Mouse (Mus musculus): ENCODE data around the gene Fosb. TPM values are rescaled to one million over a fixed set of nuclear protein-coding genes. Genes with fewer than 3 reads are reported as not detected.

The Fosb gene
- polyA plus RNA-seq, 1 experiment from 2014 or later = not detected

GRCm38 (mm10) chr7:19314033-19314432 lies 4.2 kb upstream of the Fosb start:
- H3K4me2 ChIP-seq (replicated peaks) = no peak overlapping the region
- H3K27ac ChIP-seq = no peak overlapping the region
- H3K9me3 ChIP-seq = no peaks in the 10 kb centered on the region
- ATAC-seq (ENCODE audit: low FRiP score, low read depth) = no peak
- no peak overlapping the region for H3K4me3 ChIP-seq
- peaks cover 15% of the 10 kb centered on the region for H3K4me1 ChIP-seq
- 51% methylated on average over 5 of the region's 5 CpGs for WGBS
- H3K9ac ChIP-seq = no peak overlapping the region
- H3K36me3 ChIP-seq = no peaks in the 10 kb centered on the region
- peaks cover 44% of the 10 kb centered on the region for H3K27me3 ChIP-seq (replicated peaks)

- Histone ChIP-seq H3K9me3 (no peaks in the 10 kb centered on the region), H3K27me3 (replicated peaks) (peaks cover 40% of the 10 kb centered on the region), H3K27ac (no peak overlapping the region), H3K9ac (no peak overlapping the region), H3K4me2 (replicated peaks) (no peak overlapping the region), H3K4me1 (peaks cover 28% of the 10 kb centered on the region), H3K4me3 (no peak overlapping the region), H3K36me3 (no peaks in the 10 kb centered on the region)
- ATAC-seq (ENCODE audit: low FRiP score, low read depth) = no peak
- WGBS = 44% methylated on average over 4 of the region's 4 CpGs
Measured at GRCm38 (mm10) chr7:19311991-19312390, 2.1 kb upstream of the Fosb start.

- peak overlapping the region; percentile 90 for H3K4me2 ChIP-seq (replicated peaks)
- peaks cover 63% of the 10 kb centered on the region for H3K27me3 ChIP-seq (replicated peaks)
- H3K27ac ChIP-seq = no peak overlapping the region
- 0 out of 2 replicates have a peak overlapping the region, but pooled peaks have one; percentile 39 for H3K9ac ChIP-seq
- ATAC-seq (ENCODE audit: low FRiP score, low read depth) = no peak
- H3K9me3 ChIP-seq = no peaks in the 10 kb centered on the region
- WGBS = 1% methylated on average over 48 of the region's 48 CpGs
- peaks cover 31% of the 10 kb centered on the region for H3K4me1 ChIP-seq
- H3K4me3 ChIP-seq = peak overlapping the region; percentile 68
- no peaks in the 10 kb centered on the region for H3K36me3 ChIP-seq
Measured at GRCm38 (mm10) chr7:19309278-19309883, 470 bp downstream of the Fosb start.

GRCm38 (mm10) chr7:19308454-19309277 lies 1.2 kb downstream of the Fosb start:
- WGBS = under 1% methylated on average over 58 of the region's 58 CpGs
- H3K36me3 ChIP-seq = no peaks in the 10 kb centered on the region
- peak; percentile 83 for ATAC-seq (ENCODE audit: low FRiP score, low read depth)
- peak overlapping the region; percentile 68 for H3K4me3 ChIP-seq
- peaks cover 65% of the 10 kb centered on the region for H3K27me3 ChIP-seq (replicated peaks)
- H3K4me2 ChIP-seq (replicated peaks) = peak overlapping the region; percentile 90
- peaks cover 38% of the 10 kb centered on the region for H3K4me1 ChIP-seq
- no peaks in the 10 kb centered on the region for H3K9me3 ChIP-seq
- peak overlapping the region; percentile 3; the same call in 1 of the 2 replicates for H3K27ac ChIP-seq
- peak overlapping the region; percentile 44; the same call in 1 of the 2 replicates for H3K9ac ChIP-seq

GRCm38 (mm10) chr7:19307739-19308453 lies 2.0 kb downstream of the Fosb start:
- 2% methylated on average over 17 of the region's 18 CpGs for WGBS
- peak; percentile 62 for ATAC-seq (ENCODE audit: low FRiP score, low read depth)
- Histone ChIP-seq H3K9me3 (no peaks in the 10 kb centered on the region), H3K4me1 (peaks cover 41% of the 10 kb centered on the region), H3K36me3 (no peaks in the 10 kb centered on the region), H3K27me3 (replicated peaks) (peaks cover 66% of the 10 kb centered on the region), H3K27ac (peak overlapping the region; percentile 3; the same call in 1 of the 2 replicates), H3K4me2 (replicated peaks) (peak overlapping the region; percentile 90), H3K4me3 (peak overlapping the region; percentile 68), H3K9ac (peak overlapping the region; percentile 44; the same call in 1 of the 2 replicates)

- no peak for ATAC-seq (ENCODE audit: low FRiP score, low read depth)
- H3K9me3 ChIP-seq = no peaks in the 10 kb centered on the region
- peaks cover 71% of the 10 kb centered on the region for H3K27me3 ChIP-seq (replicated peaks)
- H3K27ac ChIP-seq = no peak overlapping the region
- peak overlapping the region; percentile 90 for H3K4me2 ChIP-seq (replicated peaks)
- 69% methylated on average over 25 of the region's 25 CpGs for WGBS
- H3K36me3 ChIP-seq = no peaks in the 10 kb centered on the region
- no peak overlapping the region for H3K4me3 ChIP-seq
- peaks cover 41% of the 10 kb centered on the region for H3K4me1 ChIP-seq
- no peak overlapping the region for H3K9ac ChIP-seq
Measured at GRCm38 (mm10) chr7:19306819-19307738, 2.8 kb downstream of the Fosb start.

GRCm38 (mm10) chr7:19305796-19306765 lies 3.8 kb downstream of the Fosb start:
- H3K36me3 ChIP-seq = no peaks in the 10 kb centered on the region
- H3K4me2 ChIP-seq (replicated peaks) = no peak overlapping the region
- ATAC-seq (ENCODE audit: low FRiP score, low read depth) = no peak
- H3K27ac ChIP-seq = no peak overlapping the region
- peaks cover 70% of the 10 kb centered on the region for H3K27me3 ChIP-seq (replicated peaks)
- no peaks in the 10 kb centered on the region for H3K9me3 ChIP-seq
- H3K9ac ChIP-seq = no peak overlapping the region
- no peak overlapping the region for H3K4me3 ChIP-seq
- 53% methylated on average over 16 of the region's 16 CpGs for WGBS
- peaks cover 47% of the 10 kb centered on the region for H3K4me1 ChIP-seq

GRCm38 (mm10) chr7:19305413-19305735 lies 4.5 kb downstream of the Fosb start:
- no peak overlapping the region for H3K27ac ChIP-seq
- H3K9ac ChIP-seq = no peak overlapping the region
- no peak for ATAC-seq (ENCODE audit: low FRiP score, low read depth)
- H3K9me3 ChIP-seq = no peaks in the 10 kb centered on the region
- H3K36me3 ChIP-seq = no peaks in the 10 kb centered on the region
- peaks cover 44% of the 10 kb centered on the region for H3K4me1 ChIP-seq
- no peak overlapping the region for H3K4me3 ChIP-seq
- H3K4me2 ChIP-seq (replicated peaks) = peak overlapping the region; percentile 54; the same call in 1 of the 2 replicates
- H3K27me3 ChIP-seq (replicated peaks) = peaks cover 70% of the 10 kb centered on the region
- whole genome bisulfite sequencing = 11% methylated on average over 6 of the region's 6 CpGs

GRCm38 (mm10) chr7:19304501-19305412 lies 5.1 kb downstream of the Fosb start:
- H3K4me3 ChIP-seq = peak overlapping the region; percentile 29
- H3K36me3 ChIP-seq = no peaks in the 10 kb centered on the region
- no peaks in the 10 kb centered on the region for H3K9me3 ChIP-seq
- peak overlapping the region; percentile 33; the same call in 1 of the 2 replicates for H3K9ac ChIP-seq
- H3K4me2 ChIP-seq (replicated peaks) = peak overlapping the region; percentile 54
- ATAC-seq (ENCODE audit: low FRiP score, low read depth) = no peak
- WGBS = 2% methylated on average over 48 of the region's 48 CpGs
- peaks cover 70% of the 10 kb centered on the region for H3K27me3 ChIP-seq (replicated peaks)
- H3K4me1 ChIP-seq = peaks cover 43% of the 10 kb centered on the region
- no peak overlapping the region for H3K27ac ChIP-seq

- Histone ChIP-seq H3K27me3 (replicated peaks) (peaks cover 64% of the 10 kb centered on the region), H3K9me3 (no peaks in the 10 kb centered on the region), H3K4me2 (replicated peaks) (peak overlapping the region; percentile 54), H3K4me1 (peaks cover 34% of the 10 kb centered on the region), H3K27ac (no peak overlapping the region), H3K9ac (0 out of 2 replicates have a peak overlapping the region, but pooled peaks have one; percentile 17), H3K36me3 (no peaks in the 10 kb centered on the region), H3K4me3 (no peak overlapping the region; the same call in 1 of the 2 replicates)
- no peak for ATAC-seq (ENCODE audit: low FRiP score, low read depth)
- 0% methylated on average over 16 of the region's 16 CpGs for WGBS
Measured at GRCm38 (mm10) chr7:19303770-19304169, 6.1 kb downstream of the Fosb start.

Measured in neural tube, embryonic 12.5 days (tissue).